Mouse (Mus musculus) liver, embryonic 15.5 days (tissue): ENCODE measurements around the gene Sptbn1. TPM values are rescaled to one million over a fixed set of nuclear protein-coding genes. Genes with fewer than 3 reads are reported as not detected.

Experiments
- ATAC-seq: fragments of 200-750 bp; cut with Nextera tagmentation; 2 replicates; pipeline ENCODE4 v1.8.0; 2017; ENCODE audit warnings: moderate number of reproducible peaks, mild to moderate bottlenecking, moderate library complexity; ENCODE audit not compliant: insufficient read depth
- H3K27ac ChIP-seq: fragments of 300-500 bp; sonication (generic); replicated peaks from 2 replicates; pipeline ENCODE4 v1.5.1; 2015; ENCODE audit warnings: mild to moderate bottlenecking, inconsistent platforms
- H3K27me3 ChIP-seq: fragments of 300-500 bp; sonication (generic); 2 replicates; pipeline ENCODE4 v1.6.1; 2015; ENCODE audit warnings: mild to moderate bottlenecking, inconsistent platforms
- H3K36me3 ChIP-seq: fragments of 300-500 bp; sonication (generic); replicated peaks from 2 replicates; pipeline ENCODE4 v1.6.1; 2015; ENCODE audit warnings: moderate library complexity, mild to moderate bottlenecking, inconsistent platforms
- H3K4me1 ChIP-seq: fragments of 300-500 bp; sonication (generic); replicated peaks from 2 replicates; pipeline ENCODE4 v1.6.1; 2015; ENCODE audit warnings: inconsistent platforms
- H3K4me2 ChIP-seq: fragments of 300-500 bp; sonication (generic); 2 replicates; pipeline ENCODE4 v1.6.1; 2015; ENCODE audit warnings: moderate library complexity, mild to moderate bottlenecking, inconsistent platforms
- H3K4me3 ChIP-seq: fragments of 300-500 bp; sonication (generic); replicated peaks from 2 replicates; pipeline ENCODE4 v1.5.1; 2015; ENCODE audit warnings: mild to moderate bottlenecking, inconsistent platforms
- H3K9ac ChIP-seq: fragments of 300-500 bp; sonication (generic); 2 replicates; pipeline ENCODE4 v1.6.1; 2015; ENCODE audit warnings: moderate library complexity, mild to moderate bottlenecking, inconsistent platforms
- H3K9me3 ChIP-seq: fragments of 300-500 bp; sonication (generic); replicated peaks from 2 replicates; pipeline ENCODE4 v1.6.1; 2016; ENCODE audit warnings: inconsistent platforms
- WGBS: fragments of 180-500 bp; shearing (Covaris S2); methylation state at CpG from one replicate; pipeline ENCODE4 v1.1.7; 2015; ENCODE audit warnings: mixed read lengths; ENCODE audit not compliant: insufficient replicate concordance; 5-methylcytosine and 5-hydroxymethylcytosine counted together
- polyA plus RNA-seq: library from polyadenylated mRNA; unstranded; fragments of >200 nt; fragmentation: Nextera tagmentation; extraction: Ambion mirVana; gene quantifications from 2 replicates; pipeline ENCODE4 v1.2.1, GENCODE M21; 2015

Gene Sptbn1
- polyA plus RNA-seq, 1 experiment from 2014 or later: 16.9 TPM

GRCm38 (mm10) chr11:30186902-30187470 is 81.0 kb downstream of the Sptbn1 start:
- 44% methylated on average over 4 of the region's 4 CpGs for WGBS
- Histone ChIP-seq H3K36me3 (no peaks in the 10 kb centered on the region), H3K27ac (no peak overlapping the region), H3K9me3 (no peaks in the 10 kb centered on the region), H3K4me3 (no peak overlapping the region), H3K27me3 (peaks cover 8% of the 10 kb centered on the region; the same call in 1 of the 2 replicates), H3K4me2 (peak overlapping the region; percentile 13), H3K4me1 (peaks cover 43% of the 10 kb centered on the region), H3K9ac (no peak overlapping the region)
- peak; percentile 38; the same call in 1 of the 2 replicates for ATAC-seq

DNA sequence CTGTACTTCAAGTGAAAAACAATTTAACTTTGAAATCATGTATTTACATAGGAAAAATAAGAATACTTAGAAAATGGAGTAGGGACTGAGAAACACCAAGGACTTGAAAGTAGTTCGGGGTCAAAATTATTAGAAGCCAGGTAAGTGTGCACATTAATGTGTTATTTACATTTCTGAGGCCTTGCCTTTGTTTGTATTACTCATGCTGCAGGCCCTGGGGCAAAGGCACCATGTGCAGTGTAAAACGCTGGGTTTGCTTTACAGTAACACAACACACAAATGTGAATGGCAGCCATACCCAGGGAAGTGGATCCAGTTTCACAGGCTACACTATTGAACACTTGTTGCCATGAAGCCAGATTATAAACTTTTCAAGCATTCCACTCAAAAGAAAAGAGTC is 83.4 kb downstream of the Sptbn1 start:
- Histone ChIP-seq H3K4me1 (peaks cover 34% of the 10 kb centered on the region), H3K9me3 (no peaks in the 10 kb centered on the region), H3K4me2 (no peak overlapping the region), H3K4me3 (no peak overlapping the region), H3K9ac (no peak overlapping the region), H3K27me3 (no peaks in the 10 kb centered on the region), H3K27ac (no peak overlapping the region), H3K36me3 (no peaks in the 10 kb centered on the region)
- no peak for ATAC-seq
- WGBS: 58% methylated on average over 2 of the region's 2 CpGs

- H3K27ac ChIP-seq: 0 out of 2 replicates have a peak overlapping the region, but pooled peaks have one; percentile 9
- peak overlapping the region; percentile 20; the same call in 1 of the 2 replicates for H3K4me2 ChIP-seq
- H3K9me3 ChIP-seq: no peaks in the 10 kb centered on the region
- no peak overlapping the region for H3K4me3 ChIP-seq
- 17% methylated on average over 8 of the region's 8 CpGs for WGBS
- peak; percentile 48; the same call in 1 of the 2 replicates for ATAC-seq
- H3K27me3 ChIP-seq: no peaks in the 10 kb centered on the region
- H3K36me3 ChIP-seq: no peaks in the 10 kb centered on the region
- peaks cover 36% of the 10 kb centered on the region for H3K4me1 ChIP-seq
- H3K9ac ChIP-seq: no peak overlapping the region
These were observed 85.1 kb downstream of the Sptbn1 start for GRCm38 (mm10) chr11:30182716-30183411.

- H3K27ac ChIP-seq: no peak overlapping the region
- WGBS: 15% methylated on average over 2 of the region's 2 CpGs
- H3K4me3 ChIP-seq: no peak overlapping the region
- H3K9me3 ChIP-seq: no peaks in the 10 kb centered on the region
- H3K36me3 ChIP-seq: no peaks in the 10 kb centered on the region
- H3K4me1 ChIP-seq: peaks cover 30% of the 10 kb centered on the region
- no peak overlapping the region for H3K4me2 ChIP-seq
- no peak overlapping the region for H3K9ac ChIP-seq
- no peaks in the 10 kb centered on the region for H3K27me3 ChIP-seq
- no peak for ATAC-seq
These were observed 89.8 kb downstream of the Sptbn1 start for GRCm38 (mm10) chr11:30178193-30178592.

DNA sequence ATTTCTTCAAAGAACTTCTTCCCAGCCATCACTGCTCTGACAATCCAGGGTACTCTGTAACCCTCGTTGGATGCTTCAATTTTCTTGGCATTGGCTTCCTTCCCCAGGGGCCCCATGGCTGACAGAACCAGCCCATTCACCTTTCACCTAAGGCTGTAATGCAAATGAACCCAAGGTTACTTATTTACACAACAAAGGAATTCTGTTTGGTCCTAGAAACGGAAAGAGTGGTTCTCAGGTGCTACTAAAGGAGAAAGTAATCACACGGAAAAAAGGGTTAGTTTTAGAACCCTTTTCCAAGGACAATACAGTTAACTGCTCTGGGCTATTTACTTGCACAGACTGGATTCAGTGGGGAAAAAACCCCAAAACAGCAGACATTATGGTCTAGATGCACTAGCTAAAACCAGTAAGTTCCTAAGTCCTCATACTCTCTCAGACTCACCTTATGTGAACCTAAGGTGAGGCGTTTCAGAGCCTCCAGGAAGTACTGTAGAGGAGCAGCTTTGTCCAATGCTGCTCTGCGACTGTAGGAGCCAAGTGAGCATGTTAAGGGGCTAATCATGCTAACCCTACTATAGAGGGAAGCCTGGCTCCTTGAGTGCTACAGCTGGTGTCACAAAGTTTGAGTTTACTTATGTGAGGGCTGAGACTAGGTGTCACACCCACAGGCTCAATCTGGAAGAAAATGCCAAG is 90.7 kb downstream of the Sptbn1 start:
- H3K9ac ChIP-seq: no peak overlapping the region
- no peak overlapping the region for H3K4me2 ChIP-seq
- no peaks in the 10 kb centered on the region for H3K36me3 ChIP-seq
- H3K4me1 ChIP-seq: peaks cover 21% of the 10 kb centered on the region
- H3K9me3 ChIP-seq: no peaks in the 10 kb centered on the region
- H3K27me3 ChIP-seq: no peaks in the 10 kb centered on the region
- 48% methylated on average over 5 of the region's 5 CpGs for WGBS
- no peak for ATAC-seq
- H3K27ac ChIP-seq: no peak overlapping the region
- H3K4me3 ChIP-seq: no peak overlapping the region

- no peak overlapping the region for H3K9ac ChIP-seq
- no peak overlapping the region for H3K27ac ChIP-seq
- ATAC-seq: no peak
- H3K4me1 ChIP-seq: peaks cover 25% of the 10 kb centered on the region
- H3K4me2 ChIP-seq: no peak overlapping the region
- H3K4me3 ChIP-seq: no peak overlapping the region
- H3K36me3 ChIP-seq: no peaks in the 10 kb centered on the region
- 46% methylated on average over 3 of the region's 3 CpGs for WGBS
- no peaks in the 10 kb centered on the region for H3K9me3 ChIP-seq
- H3K27me3 ChIP-seq: no peaks in the 10 kb centered on the region
These were observed 91.9 kb downstream of the Sptbn1 start for GRCm38 (mm10) chr11:30176111-30176510.

GRCm38 (mm10) chr11:30175623-30176022 is 92.4 kb downstream of the Sptbn1 start:
- Histone ChIP-seq H3K27ac (no peak overlapping the region), H3K9me3 (no peaks in the 10 kb centered on the region), H3K4me2 (no peak overlapping the region), H3K27me3 (no peaks in the 10 kb centered on the region), H3K36me3 (no peaks in the 10 kb centered on the region), H3K9ac (no peak overlapping the region), H3K4me1 (peaks cover 25% of the 10 kb centered on the region), H3K4me3 (no peak overlapping the region)
- no peak for ATAC-seq
- WGBS: 55% methylated on average over 1 of the region's 1 CpGs

- no peak overlapping the region for H3K4me2 ChIP-seq
- WGBS: 65% methylated on average over 4 of the region's 4 CpGs
- H3K36me3 ChIP-seq: no peaks in the 10 kb centered on the region
- H3K4me3 ChIP-seq: no peak overlapping the region
- peaks cover 27% of the 10 kb centered on the region for H3K4me1 ChIP-seq
- no peak overlapping the region for H3K27ac ChIP-seq
- no peak overlapping the region for H3K9ac ChIP-seq
- no peaks in the 10 kb centered on the region for H3K27me3 ChIP-seq
- no peaks in the 10 kb centered on the region for H3K9me3 ChIP-seq
- ATAC-seq: no peak
These were observed 96.3 kb downstream of the Sptbn1 start for GRCm38 (mm10) chr11:30171586-30172178.

- ATAC-seq: no peak
These were observed 96.8 kb downstream of the Sptbn1 start for GRCm38 (mm10) chr11:30171184-30171583.

GRCm38 (mm10) chr11:30166551-30166922 is 101.4 kb downstream of the Sptbn1 start:
- peak; percentile 46 for ATAC-seq
- Histone ChIP-seq H3K36me3 (no peaks in the 10 kb centered on the region), H3K4me2 (peak overlapping the region; percentile 50), H3K4me3 (no peak overlapping the region), H3K9me3 (no peaks in the 10 kb centered on the region), H3K27me3 (no peaks in the 10 kb centered on the region), H3K9ac (peak overlapping the region; percentile 37; the same call in 1 of the 2 replicates), H3K27ac (peak overlapping the region; percentile 89), H3K4me1 (peaks cover 63% of the 10 kb centered on the region)
- 13% methylated on average over 4 of the region's 4 CpGs for WGBS

More at GRCm38 (mm10) chr11:30171184-30171583, 96.8 kb downstream of the Sptbn1 start:
- H3K4me3 ChIP-seq: no peak overlapping the region
- no peaks in the 10 kb centered on the region for H3K9me3 ChIP-seq
- H3K4me1 ChIP-seq: peaks cover 27% of the 10 kb centered on the region
- H3K27me3 ChIP-seq: no peaks in the 10 kb centered on the region
- H3K36me3 ChIP-seq: no peaks in the 10 kb centered on the region
- no peak overlapping the region for H3K27ac ChIP-seq
- H3K9ac ChIP-seq: no peak overlapping the region
- H3K4me2 ChIP-seq: no peak overlapping the region
- 62% methylated on average over 5 of the region's 5 CpGs for WGBS
